Mouse (Mus musculus) MEL (cell line): ENCODE measurements around the gene Rgs6. TPM values are rescaled to one million over a fixed set of nuclear protein-coding genes. Genes with fewer than 3 reads are reported as not detected.

Experiments used
- DNase-seq: peaks from one replicate; pipeline ENCODE4 v3.0.0; 2011; ENCODE audit warnings: low read depth, low spot score
- H3K27ac ChIP-seq: 2 replicates; pipeline ENCODE4 v1.5.1; 2012; ENCODE audit warnings: low read depth, mild to moderate bottlenecking, control low read depth, low read length, moderate library complexity; ENCODE audit not compliant: control insufficient read depth
- H3K27me3 ChIP-seq, 2 experiments: fragments of 150-350 bp in 1 of 2; sonication (generic) in 1 of 2; 2 replicates each; pipeline ENCODE4 v1.6.1; 2012; ENCODE audit warnings: low read length in 2 of 2, mild to moderate bottlenecking in 2 of 2, improper control_type of control experiment in 1 of 2, moderate library complexity in 1 of 2; ENCODE audit not compliant: insufficient read depth in 2 of 2, control insufficient read depth in 1 of 2
- H3K36me3 ChIP-seq, 2 experiments: 2 replicates each; pipeline ENCODE4 v1.6.1; 2012 to 2014; ENCODE audit warnings: low read length in 2 of 2, improper control_type of control experiment in 1 of 2, inconsistent platforms in 1 of 2, mild to moderate bottlenecking in 1 of 2; ENCODE audit not compliant: insufficient read depth in 2 of 2, control insufficient read depth in 1 of 2
- H3K4me1 ChIP-seq, 2 experiments: fragments of 150-350 bp in 1 of 2; sonication (generic) in 1 of 2; 2 replicates each; pipeline ENCODE4 v1.6.1; 2012; ENCODE audit warnings: low read length in 2 of 2, improper control_type of control experiment in 1 of 2, mild to moderate bottlenecking in 1 of 2; ENCODE audit not compliant: insufficient read depth in 2 of 2, control insufficient read depth in 1 of 2
- H3K4me3 ChIP-seq, 2 experiments: fragments of 150-350 bp in 1 of 2; sonication (generic) in 1 of 2; 2 replicates each; pipeline ENCODE4 v1.5.1; 2012; ENCODE audit warnings: low read depth in 2 of 2, low read length in 2 of 2, mild to moderate bottlenecking in 2 of 2, moderate library complexity in 2 of 2, control low read depth in 1 of 2, improper control_type of control experiment in 1 of 2; ENCODE audit not compliant: control insufficient read depth in 1 of 2, insufficient read depth in 1 of 2
- H3K79me2 ChIP-seq: 2 replicates; pipeline ENCODE4 v1.6.1; 2012; ENCODE audit warnings: mild to moderate bottlenecking, low read length, moderate library complexity; ENCODE audit not compliant: control insufficient read depth, poor library complexity, insufficient read depth
- H3K9ac ChIP-seq: 2 replicates; pipeline ENCODE4 v1.6.1; 2012; ENCODE audit warnings: low read depth, mild to moderate bottlenecking, control low read depth, low read length, moderate library complexity; ENCODE audit not compliant: control insufficient read depth, poor library complexity, severe bottlenecking
- H3K9me3 ChIP-seq: fragments of 150-350 bp; sonication (generic); replicated peaks from 2 replicates; pipeline ENCODE4 v1.6.1; 2012; ENCODE audit warnings: mild to moderate bottlenecking, low read length, improper control_type of control experiment, moderate library complexity; ENCODE audit not compliant: insufficient read depth
- E2F4 ChIP-seq: IDR thresholded peaks from 2 replicates; pipeline ENCODE4 v1.6.1; 2011; ENCODE audit warnings: low read depth, low read length, improper control_type of control experiment, borderline replicate concordance
- GABPA ChIP-seq: IDR thresholded peaks from 2 replicates; pipeline ENCODE4 v1.6.1; 2012; ENCODE audit warnings: low read depth, mild to moderate bottlenecking, inconsistent platforms, low read length, improper control_type of control experiment, moderate library complexity
- HCFC1 ChIP-seq: IDR thresholded peaks from 2 replicates; pipeline ENCODE4 v1.6.1; 2012; ENCODE audit warnings: low read depth, mild to moderate bottlenecking, inconsistent platforms, low read length, improper control_type of control experiment, moderate library complexity
- MAFK ChIP-seq: IDR thresholded peaks from 2 replicates; pipeline ENCODE4 v1.6.1; 2011; ENCODE audit warnings: low read depth, mild to moderate bottlenecking, low read length, improper control_type of control experiment, borderline replicate concordance
- MAX ChIP-seq: IDR thresholded peaks from 2 replicates; pipeline ENCODE4 v1.6.1; 2011; ENCODE audit warnings: low read length, improper control_type of control experiment
- MYB ChIP-seq: IDR thresholded peaks from 2 replicates; pipeline ENCODE4 v1.6.1; 2011; ENCODE audit warnings: mild to moderate bottlenecking, low read depth, low read length, improper control_type of control experiment
- MYC ChIP-seq: IDR thresholded peaks from 2 replicates; pipeline ENCODE4 v1.6.1; 2011; ENCODE audit warnings: low read depth, mild to moderate bottlenecking, low read length, improper control_type of control experiment, moderate library complexity
- NRF1 ChIP-seq: IDR thresholded peaks from 2 replicates; pipeline ENCODE4 v1.6.1; 2014; ENCODE audit warnings: low read depth, mild to moderate bottlenecking, inconsistent platforms, low read length, improper control_type of control experiment, moderate library complexity; ENCODE audit not compliant: poor library complexity, insufficient read depth, severe bottlenecking
- RCOR1 ChIP-seq: IDR thresholded peaks from 2 replicates; pipeline ENCODE4 v1.6.1; 2012; ENCODE audit warnings: low read depth, mild to moderate bottlenecking, inconsistent platforms, low read length, improper control_type of control experiment
- SMC3 ChIP-seq: IDR thresholded peaks from 2 replicates; pipeline ENCODE4 v1.6.1; 2011; ENCODE audit warnings: low read depth, low read length, improper control_type of control experiment
- ZMIZ1 ChIP-seq: IDR thresholded peaks from 2 replicates; pipeline ENCODE4 v1.6.1; 2012; ENCODE audit warnings: low read depth, mild to moderate bottlenecking, inconsistent platforms, low read length, improper control_type of control experiment, moderate library complexity
- polyA plus RNA-seq, 2 experiments: library from polyadenylated mRNA; stranded (reverse) in 1 of 2; unstranded in 1 of 2; fragments of >175 nt in 1 of 2; fragments of >200 nt in 1 of 2; gene quantifications; 2 replicates each; pipeline versions ENCODE4 v1.2.1 to v1.2.4; 2012; ENCODE audit warnings: low replicate concordance in 2 of 2, low read depth in 1 of 2; ENCODE audit not compliant: insufficient read length in 2 of 2, insufficient read depth in 1 of 2, missing spikeins in 1 of 2
- total RNA-seq: library from RNA; depleted of rRNA; stranded (reverse); fragments of 300-350 nt; gene quantifications from 2 replicates; pipeline ENCODE4 v1.2.3, GENCODE M21; 2012

Gene Rgs6
- total and polyA plus RNA-seq, 3 experiments: not detected

GRCm38 (mm10) chr12:83150030-83150429, 561.9 kb downstream of the Rgs6 start:
- DNase-seq: no peak
- Histone ChIP-seq H3K36me3 (no peaks in the 10 kb centered on the region), H3K9ac (no peak overlapping the region), H3K4me1 (peaks cover 2 to 11% of the 10 kb centered on the region in 2 experiments; a peak in 3 of 4 replicates), H3K79me2 (no peaks in the 10 kb centered on the region), H3K4me3 (no peak overlapping the region), H3K9me3 (no peaks in the 10 kb centered on the region), H3K27me3 (peaks cover 5 to 6% of the 10 kb centered on the region in 2 experiments), H3K27ac (no peak overlapping the region)
- no peak for TF ChIP-seq MYC
- TF ChIP-seq ZMIZ1: no peak
- no peak for TF ChIP-seq SMC3
- no peak for TF ChIP-seq GABPA
- TF ChIP-seq NRF1: no peak
- no peak for TF ChIP-seq MAX
- TF ChIP-seq E2F4: no peak
- no peak for TF ChIP-seq RCOR1

- no peak overlapping the region for H3K4me3 ChIP-seq
- H3K9ac ChIP-seq: no peak overlapping the region
- peaks cover 4 to 6% of the 10 kb centered on the region in 2 experiments for H3K27me3 ChIP-seq
- TF ChIP-seq MYB: no peak
- peaks cover 2 to 11% of the 10 kb centered on the region in 2 experiments; a peak in 3 of 4 replicates for H3K4me1 ChIP-seq
- no peak overlapping the region for H3K27ac ChIP-seq
- no peaks in the 10 kb centered on the region for H3K36me3 ChIP-seq
- DNase-seq: peak; percentile 57
- no peaks in the 10 kb centered on the region for H3K9me3 ChIP-seq
- no peaks in the 10 kb centered on the region for H3K79me2 ChIP-seq
Measured at GRCm38 (mm10) chr12:83150813-83151212, 562.7 kb downstream of the Rgs6 start.

DNA sequence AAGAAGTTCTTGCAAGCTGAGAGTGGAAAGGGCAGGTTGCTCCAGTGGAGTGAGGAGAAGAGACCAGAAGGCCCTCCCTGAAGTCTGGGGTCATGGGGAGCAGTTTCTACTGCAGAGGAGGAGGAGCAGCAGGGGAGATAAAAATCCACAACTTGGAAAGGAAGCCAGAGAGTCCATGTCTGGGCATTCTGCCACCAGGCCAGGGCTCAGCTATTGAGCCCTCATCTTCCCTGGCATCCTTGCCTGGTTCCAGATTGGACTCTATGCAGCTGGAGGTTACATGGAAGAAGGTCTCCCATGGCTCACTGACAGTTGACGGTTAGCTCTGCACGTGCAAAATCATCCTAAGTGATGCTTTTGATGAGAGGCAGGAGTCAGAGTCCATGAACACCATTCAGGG, 563.4 kb downstream of the Rgs6 start:
- Histone ChIP-seq H3K36me3 (no peaks in the 10 kb centered on the region), H3K79me2 (no peaks in the 10 kb centered on the region), H3K9me3 (no peaks in the 10 kb centered on the region), H3K4me3 (no peak overlapping the region), H3K9ac (no peak overlapping the region), H3K4me1 (peaks cover 2 to 11% of the 10 kb centered on the region in 2 experiments; a peak in 3 of 4 replicates), H3K27me3 (peaks cover 4 to 6% of the 10 kb centered on the region in 2 experiments), H3K27ac (no peak overlapping the region)
- DNase-seq: no peak
- TF ChIP-seq HCFC1: no peak

DNA sequence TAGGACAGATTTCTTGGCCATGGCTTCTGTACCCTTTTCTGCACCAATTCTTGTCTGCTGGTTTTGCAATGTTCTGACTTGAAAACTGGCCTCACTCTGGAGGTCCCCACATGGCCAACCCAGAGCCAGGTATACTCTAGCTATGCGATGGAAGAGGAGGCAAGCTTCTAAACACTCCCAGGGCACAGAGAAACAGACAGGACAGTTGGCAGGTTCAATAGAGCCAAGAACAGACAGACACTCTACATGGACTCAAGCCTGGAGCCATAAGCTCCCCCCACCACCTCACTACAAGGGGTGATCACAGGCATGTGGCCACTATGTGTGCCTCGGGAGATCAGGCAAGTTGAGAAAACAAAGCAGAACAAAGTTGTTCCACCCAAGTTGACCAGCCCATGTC, 572.1 kb downstream of the Rgs6 start:
- no peaks in the 10 kb centered on the region for H3K79me2 ChIP-seq
- no peak for TF ChIP-seq MAFK
- H3K27ac ChIP-seq: no peak overlapping the region
- H3K4me3 ChIP-seq: no peak overlapping the region
- DNase-seq: no peak
- H3K4me1 ChIP-seq: no peaks in the 10 kb centered on the region
- no peaks in the 10 kb centered on the region for H3K9me3 ChIP-seq
- H3K36me3 ChIP-seq: no peaks in the 10 kb centered on the region
- H3K27me3 ChIP-seq: no peaks in the 10 kb centered on the region
- H3K9ac ChIP-seq: no peak overlapping the region
